Mouse (Mus musculus) 416B (cell line): ENCODE measurements around the gene Efhd2.
A peak's percentile ranks its signal among the peaks of the same experiment; 100 is the strongest.

Experiments used
- DNase-seq: peaks from one replicate; pipeline ENCODE4 v3.0.0; 2011; ENCODE audit warnings: low read depth

Efhd2 gene

DNA sequence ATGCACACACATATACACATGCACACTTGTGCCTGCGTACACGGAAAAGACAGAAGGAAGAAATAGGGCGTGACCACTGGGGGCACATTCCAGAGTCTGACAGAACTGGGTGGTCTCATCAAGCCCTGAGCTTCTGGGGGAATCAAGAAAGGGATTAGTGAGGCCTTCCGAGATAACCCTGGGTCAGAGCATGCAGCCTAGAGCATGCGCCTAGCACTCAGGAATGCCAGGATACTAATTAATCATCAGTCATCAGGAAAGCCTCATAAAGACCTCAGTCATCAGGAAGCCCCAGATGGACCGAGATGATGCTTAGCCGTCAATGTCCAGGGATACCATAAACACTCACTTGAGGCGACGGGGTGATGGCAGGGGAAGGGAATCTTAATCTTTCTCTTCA lies 5.2 kb upstream of the Efhd2 start:
- no peak for DNase-seq

DNA sequence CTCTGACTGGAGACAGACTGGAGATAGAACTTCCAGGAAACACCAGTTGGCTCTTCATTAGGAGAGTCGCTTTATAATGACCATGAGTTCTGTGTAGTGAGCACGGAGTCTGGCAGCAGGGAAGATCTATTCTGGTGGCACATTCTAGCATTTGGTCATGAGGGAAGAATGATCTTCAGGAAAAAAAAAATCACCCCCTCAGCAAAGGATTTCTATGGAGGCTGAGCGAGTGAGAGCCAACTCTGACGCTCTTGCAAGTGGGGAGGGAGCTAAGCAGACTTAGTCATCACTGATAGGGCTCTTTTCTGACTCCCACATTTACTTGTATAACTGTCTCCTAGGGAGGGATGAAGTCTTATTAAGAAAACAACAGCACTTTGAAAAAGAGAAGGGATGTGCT lies 4.4 kb upstream of the Efhd2 start:
- DNase-seq = no peak

DNA sequence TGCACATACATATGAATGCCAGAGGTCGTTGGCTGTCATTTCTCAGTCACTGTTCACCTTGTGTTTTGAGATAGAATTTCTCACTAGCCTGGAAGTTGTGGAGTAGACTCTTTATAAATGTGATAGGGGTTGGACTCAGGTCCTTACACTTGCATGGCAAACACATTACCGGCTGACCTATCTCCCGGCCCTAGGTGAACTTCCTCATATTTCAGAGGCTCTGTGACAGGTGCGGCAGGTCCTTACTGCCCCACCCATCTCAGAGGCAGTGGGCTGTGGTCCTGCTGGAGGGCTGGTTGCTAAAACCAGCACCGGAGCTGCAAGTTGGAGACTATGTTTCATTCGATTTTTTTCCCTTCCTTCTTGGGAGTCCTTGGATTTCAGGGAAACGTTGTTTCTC lies 3.9 kb upstream of the Efhd2 start:
- no peak for DNase-seq

DNA sequence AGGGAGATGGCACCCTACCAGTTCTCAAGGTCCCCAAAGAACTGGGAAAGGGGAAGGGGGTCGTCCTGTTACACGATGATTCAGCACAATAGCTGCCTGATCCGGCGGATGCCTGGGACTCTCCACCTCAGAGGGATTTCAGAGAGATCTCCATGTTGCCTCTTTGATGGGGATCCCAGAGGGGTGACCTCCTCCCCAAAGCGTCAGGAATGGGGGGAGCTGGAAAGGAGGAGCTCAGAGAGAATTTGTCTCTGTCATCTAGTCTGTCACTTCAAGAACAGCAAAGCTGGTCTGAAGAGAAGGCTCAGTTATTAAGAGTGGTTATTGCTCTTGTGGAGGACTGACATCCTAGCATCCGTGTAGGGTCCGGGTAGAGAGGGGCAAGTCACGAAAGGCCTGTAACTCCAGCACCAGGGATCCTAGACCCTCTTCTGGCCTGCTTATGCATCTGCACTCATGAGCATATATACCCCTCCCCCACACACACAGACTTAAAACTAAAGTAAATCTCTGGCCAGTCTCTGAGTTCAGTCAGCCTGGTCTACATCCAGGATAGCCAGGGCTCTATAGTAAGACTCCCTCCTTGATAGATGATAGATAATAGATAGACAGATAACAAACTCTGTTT lies 875 bp upstream of the Efhd2 start:
- DNase-seq = no peak

DNA sequence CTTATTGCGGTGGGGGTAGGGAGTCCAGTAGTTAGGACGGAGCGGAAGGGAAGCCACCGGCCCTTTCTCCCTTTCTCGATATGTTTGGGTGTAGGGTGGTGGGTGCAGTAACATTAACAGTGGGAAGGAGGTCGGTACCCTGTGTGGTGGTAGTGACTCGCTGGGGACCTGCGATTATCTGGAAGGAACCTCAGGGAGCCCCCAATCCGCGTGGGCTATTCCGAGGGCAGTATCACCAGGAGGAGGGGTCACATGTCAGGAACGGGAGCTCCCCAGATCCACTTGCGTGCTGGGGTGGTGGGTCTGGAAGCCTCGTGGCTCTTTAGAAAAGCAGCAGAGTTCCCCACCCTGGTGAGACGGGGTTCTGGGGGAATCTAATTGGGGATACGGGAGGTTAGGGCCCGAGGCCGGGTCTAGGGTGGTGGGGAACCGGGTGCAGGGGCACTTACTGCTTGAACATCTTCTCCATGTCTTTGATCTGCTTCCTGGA lies 564 bp downstream of the Efhd2 start:
- DNase-seq = no peak

DNA sequence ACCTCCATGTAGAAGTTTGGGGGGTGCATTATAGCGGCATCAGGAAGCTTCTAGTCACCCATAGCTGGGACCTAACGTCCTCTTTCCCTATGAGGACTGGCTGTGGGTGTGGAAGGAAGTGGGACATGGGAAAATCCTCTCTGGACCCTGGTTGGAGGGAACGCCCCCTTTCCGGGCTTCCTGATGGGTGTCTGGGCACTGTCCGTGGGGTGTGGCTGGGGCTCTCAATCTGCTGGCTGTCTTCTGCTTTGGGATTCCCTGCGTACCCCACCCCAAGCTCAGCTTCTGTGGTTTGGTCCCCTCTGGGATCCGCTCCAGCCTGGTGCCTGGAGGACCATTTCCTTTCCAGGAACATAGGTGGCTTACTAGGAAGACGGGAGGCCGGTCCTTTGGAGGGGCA lies 1.7 kb downstream of the Efhd2 start:
- no peak for DNase-seq

DNA sequence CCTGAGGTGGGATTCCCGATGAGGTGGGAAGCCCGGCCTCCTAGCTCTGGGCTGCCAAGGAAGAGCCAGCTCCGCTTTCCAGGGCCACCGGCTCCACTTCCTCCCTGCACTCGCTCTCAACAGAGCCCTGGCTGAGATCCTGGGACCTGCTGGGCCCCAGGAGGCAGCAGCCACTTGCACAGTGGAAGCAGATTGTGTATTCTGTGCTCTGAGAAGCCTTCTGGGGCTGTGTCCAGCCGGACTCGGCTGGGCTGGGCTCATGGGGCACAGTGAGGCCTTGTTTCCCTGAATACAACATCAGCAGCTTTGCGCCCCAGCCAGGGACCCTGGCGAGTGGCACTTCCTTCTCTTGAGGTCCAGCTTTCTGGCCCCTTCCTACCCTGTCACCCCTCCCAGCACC lies 2.8 kb downstream of the Efhd2 start:
- no peak for DNase-seq

DNA sequence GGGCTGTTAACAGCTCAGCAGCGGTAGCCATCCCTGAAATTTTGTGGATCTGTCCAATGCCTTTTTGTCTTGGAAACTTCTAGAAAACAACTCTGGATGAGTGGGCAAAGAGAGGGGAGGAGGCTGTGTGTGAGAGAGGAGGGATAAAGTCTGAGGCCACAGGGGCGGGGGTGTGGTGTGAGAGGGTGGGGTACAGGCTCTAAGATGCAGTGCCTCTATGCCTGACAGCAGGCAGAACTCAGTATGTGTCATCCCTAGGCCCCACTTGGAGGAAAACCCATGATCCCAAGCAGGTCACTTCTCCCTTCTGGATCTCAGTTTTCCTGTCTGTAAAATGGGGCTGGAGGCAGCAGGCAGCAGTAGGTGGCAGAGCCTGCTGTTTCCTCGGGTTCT lies 3.4 kb downstream of the Efhd2 start:
- DNase-seq = no peak

DNA sequence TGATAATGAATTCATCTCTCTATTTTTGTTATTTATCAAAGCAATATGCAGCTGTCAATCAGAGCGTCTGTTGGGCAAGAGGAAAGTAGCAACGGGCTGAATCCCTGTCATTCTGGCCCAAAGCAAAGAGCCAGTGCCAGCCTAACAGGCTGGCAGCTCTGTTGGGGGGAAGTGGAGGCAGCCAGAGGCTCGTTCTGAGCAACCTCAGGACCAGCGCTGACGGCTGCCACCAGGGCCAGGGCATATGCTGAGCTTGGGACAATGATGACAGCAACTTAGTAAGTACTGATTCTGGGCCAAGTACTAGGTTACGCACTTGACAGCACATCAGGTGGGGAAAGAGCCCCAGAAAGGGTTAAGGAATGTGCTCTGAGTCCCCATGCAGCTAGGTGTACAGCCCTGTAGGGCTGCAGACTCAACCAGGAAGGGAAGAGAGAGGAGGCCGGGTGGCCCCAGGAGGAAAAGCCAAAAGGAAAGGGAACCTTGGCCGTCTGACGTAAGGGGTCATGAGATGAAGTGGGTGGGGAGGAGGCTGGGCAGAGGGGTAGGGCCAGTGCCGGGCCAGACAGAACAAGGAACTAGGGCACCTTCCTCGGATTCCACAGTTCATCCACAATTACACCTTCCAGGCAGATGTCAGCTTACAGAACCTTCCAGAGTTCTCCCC lies 3.9 kb downstream of the Efhd2 start:
- DNase-seq = no peak

DNA sequence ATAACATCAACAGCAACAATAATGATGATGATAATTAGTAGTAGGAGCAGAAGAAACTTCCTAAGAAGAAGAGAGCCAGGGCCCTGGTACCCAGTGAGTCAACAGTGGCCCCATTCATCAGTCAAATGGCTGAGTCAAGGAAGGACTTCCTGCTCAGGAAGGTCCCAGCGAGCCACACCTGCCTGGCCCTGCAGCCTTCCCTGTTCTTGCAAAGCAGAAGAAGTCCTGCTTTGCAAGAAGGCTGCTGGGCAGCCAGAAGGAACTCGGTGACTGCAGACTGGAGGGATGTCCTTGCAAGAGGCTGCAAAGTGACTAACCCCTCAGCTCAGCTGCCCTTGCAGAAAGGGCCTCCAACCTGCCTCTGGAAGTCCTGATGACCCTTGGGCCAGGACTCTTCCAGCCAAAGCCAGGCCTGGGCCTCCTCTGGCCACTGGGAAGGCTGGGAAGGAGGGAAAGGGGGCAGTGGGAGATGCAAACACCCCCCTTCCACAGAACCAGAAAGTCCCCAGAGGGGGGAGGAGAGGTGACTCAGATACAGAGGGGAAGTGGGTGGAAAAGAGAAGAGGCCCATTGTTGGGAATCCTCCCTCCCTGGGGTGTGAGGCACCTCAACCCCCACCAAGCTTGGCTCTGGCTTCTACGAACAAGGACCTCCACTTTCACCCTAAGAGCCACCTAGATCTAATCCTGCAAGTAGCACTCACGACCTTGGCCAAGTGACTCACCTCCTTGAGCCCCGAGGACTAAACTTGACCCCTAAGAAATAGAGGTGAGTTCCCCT lies 5.1 kb downstream of the Efhd2 start:
- peak; percentile 28 for DNase-seq

DNA sequence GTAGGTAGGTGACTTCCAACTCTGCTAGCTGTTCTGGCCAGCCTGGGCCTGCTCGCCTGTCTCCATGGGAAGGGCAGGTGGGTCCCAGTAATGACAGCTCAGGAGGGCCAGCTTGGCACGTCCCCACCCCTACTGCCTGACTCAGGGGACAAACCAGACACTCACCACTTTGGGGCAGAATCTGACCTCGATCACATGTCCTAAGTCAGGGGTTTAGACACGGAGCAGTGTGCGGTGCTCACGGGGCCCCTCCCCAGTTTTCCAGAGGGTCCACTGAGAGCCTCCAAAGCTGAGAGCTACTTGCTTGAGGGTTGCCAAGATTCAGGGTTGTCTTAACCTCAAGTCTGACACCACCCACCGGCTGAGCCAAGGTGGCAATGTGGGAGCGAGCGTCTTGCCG lies 6.7 kb downstream of the Efhd2 start:
- no peak for DNase-seq

DNA sequence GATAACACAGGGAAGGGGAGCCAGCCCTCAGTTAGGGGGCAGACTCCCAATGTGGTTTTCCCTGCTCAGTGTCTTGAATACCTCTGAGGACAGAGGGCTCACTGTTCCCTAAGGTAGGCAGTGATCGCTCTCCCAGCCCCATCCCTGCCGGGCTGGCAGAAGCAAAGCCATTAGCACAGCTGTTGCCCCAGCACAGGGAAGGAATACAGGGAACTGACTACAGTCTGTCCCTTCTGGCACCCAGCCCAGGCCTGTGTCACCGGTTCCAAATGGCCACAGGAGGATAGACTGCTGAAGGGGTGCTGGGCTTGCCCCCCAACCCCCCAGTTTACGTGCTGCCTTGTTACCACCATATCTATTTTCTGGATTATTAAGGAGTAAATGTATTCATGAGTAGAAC lies 7.2 kb downstream of the Efhd2 start:
- DNase-seq = no peak

DNA sequence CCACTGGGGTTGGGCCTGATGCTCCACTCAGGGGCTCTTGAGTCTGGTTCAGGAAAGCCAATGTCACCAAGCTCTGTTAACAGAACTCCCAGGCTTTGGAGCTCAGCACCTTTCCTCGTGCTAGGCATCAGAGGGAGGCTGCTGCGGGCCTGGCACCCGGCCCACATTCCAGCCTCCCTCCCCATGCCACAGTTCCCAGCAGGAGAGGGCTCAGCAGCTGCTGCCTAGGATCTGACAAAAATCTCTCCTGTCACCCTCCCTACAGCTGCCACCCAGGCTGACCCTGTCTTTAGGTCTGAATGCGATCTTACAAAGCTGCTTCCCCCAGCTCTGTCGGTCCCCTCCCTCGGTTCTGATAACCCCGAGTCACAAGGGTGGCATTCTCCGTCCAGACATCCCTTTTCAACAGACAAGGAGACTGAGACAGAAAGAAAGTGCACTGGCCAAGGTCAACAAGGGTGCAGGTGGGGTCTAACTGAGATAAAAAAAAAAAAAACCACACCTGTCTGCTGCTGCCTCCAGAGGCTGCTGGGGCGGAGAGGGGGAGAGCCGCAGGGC lies 7.7 kb downstream of the Efhd2 start:
- no peak for DNase-seq

DNA sequence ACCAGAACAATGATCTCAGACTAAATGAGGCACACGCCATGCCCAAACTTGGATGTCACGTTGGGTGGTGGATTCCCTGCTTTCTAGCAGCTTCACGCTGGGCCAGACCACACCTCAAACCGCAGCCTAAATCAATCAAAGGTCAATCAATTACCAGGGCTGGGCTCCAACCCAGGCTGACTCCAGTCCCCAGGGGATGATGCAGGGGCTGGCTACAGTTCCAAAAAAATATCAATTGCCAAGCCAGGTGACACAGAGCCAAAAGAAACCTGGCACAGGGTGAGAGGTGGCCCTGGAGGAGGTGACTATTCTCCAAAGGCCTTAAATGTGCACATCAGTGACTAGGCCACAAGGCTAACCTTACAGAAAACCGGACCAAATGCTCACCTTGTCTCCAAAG lies 9.1 kb downstream of the Efhd2 start:
- no peak for DNase-seq

DNA sequence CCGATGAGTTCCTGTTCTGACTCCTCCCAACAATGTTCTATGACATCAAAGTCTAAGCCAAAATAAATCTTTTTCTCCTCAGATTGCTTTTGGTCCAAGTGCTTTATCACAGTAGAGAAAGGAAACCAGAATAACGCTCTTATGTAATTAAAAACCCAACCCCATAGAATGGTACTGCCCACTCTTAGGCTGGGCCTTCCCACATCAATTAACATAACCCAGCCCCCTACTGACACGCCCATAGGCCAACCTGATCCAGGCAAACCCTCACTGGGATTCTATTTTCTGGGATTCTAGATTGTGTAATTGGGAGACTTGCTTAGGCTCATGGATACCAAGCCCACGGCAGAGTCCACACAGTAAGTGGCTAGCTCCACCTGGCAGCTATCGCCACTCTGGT lies 9.7 kb downstream of the Efhd2 start:
- no peak for DNase-seq

DNA sequence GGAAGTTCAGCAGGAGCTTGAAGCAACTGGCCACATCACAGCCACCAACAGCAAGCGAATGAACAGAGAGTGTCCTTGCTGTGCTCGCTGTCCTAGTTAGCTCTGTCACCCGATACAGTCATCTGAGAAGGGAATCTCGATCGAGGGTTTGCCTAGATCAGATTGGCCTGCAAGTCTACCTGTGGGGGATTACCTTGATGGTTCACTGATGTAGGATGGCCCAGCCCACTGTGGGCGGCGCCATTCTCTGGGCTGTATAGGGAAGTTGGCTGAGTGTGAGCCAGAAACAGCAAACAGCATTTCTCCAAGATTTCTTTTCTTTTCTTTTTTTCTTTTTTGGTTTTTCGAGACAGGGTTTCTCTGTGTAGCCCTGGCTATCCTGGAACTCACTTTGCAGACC lies 10.2 kb downstream of the Efhd2 start:
- DNase-seq = no peak

DNA sequence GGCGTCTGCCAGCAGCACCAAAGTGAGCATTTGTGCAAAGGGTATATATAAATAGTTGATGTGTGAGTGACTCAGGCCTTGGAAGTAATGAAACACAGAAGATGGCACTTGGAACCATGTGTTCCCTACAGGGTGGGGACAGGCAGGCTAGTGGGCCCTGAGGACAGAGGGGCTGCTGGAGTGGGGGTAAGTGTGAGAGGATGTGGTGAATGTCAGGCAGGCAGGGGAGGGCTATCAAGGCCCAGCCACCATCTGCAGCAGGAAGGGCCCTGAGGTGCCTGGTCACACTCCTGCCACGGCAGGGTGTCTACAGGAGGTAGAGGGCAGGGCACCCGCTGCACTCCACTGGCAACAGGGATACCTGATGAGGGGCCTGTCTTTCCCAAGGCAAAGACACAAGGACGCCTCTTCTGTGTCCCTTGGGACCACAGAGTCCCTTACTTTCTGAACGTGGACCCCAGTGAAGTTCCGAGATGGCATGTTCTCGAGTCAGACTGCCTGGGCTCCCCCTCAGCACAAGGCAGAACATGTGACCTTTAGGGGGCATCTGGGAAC lies 10.9 kb downstream of the Efhd2 start:
- peak; percentile 32 for DNase-seq

DNA sequence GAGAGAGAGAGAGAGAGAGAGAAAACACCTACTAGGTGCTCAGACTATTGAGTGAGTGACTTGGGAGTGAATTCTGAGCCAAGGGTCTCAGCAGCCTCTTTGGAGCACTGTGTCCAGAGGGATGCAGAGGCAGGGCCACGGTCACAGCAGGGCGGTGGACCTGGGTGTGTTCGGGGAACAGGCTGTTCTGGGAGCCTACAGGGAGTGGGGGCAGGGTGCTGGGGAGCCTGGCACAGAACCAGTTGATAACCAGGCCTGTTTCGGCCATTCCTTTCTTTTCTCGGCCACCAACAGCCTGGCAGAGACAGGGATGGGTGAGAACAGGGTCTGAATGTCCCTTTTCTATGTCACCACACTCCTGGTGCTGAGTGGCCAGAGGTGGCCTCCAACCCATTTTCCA lies 11.9 kb downstream of the Efhd2 start:
- DNase-seq = no peak

DNA sequence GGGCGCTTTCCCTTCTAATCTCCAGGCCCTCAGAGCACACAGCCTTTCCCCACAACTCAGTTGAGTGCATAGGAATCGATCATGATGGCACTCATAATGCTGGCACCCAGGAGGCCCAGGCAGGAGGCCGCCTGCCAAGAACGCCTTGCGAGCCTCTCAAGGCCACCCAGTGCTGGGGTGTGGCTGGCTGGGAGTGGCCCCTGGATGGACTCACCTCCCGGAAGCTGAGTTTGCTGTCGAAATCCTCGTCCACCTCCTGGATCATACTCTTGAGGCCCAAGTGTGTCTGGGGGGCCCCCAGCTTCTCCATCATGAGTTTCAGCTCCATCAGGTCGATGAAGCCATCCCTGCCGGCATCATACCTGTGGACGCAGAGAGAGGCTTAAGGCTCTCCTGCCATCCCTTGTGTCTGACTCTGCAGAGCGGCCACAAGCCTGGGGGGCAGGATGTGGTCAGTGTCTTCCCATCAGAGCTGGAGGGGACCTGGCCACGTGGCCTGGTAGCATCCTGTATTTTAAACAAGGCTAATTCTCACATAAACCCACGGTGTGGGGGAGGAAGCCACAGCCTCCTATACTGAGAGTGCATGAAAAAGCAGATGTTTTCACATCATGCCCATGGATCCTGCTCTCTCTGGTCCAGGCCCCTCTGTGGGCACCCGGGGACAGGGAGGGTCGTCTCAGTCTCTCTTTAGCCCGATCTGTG lies 13.0 kb downstream of the Efhd2 start:
- DNase-seq = peak; percentile 72

DNA sequence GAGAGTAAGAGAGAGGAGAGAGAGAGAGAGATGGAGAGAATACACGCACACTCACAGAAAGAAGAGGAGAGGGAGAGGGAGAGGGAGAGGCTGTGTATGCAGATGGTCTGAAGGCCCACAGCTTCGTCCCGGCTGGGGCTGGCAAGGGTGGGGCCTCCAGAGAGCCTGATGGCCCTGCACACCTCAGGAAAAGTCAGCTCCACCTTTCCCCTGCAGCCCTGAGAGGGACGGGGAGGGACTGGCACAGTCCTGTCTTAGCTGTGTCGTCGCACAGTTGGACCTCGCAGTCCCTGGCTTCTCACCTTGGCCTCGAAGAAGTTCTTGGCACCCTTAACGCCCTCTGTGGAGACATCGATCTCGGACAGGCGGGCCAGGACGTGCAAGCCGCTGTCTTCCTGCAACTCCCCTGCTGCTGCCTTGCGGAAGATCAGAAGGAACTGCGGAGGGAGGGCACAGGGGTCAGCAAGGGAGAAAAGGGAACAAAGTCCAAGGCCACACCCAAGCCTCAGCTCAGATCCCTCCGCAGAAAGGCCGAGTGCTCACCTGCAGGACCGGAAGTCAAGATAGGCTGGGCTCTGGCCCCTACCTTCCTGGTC lies 14.4 kb downstream of the Efhd2 start:
- DNase-seq = no peak

DNA sequence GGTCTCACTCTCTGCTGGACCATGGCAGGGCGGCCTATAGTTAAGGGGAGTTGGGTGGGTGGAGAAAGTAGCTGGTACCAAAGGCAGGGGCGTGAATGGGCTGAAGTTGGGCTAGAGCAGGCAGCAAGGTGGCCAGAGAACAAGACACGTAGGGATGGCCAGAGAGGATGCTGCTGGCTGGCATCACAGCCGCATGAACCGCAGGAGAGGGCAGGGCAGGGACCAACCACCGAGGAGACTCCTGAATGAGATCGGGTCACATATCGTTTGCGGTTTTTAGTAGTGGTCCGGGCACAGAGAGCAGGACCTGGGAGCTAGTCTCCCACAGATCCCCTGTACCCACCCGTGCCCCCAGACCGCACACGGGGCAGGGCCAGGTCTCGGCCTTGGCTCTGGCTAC lies 15.4 kb downstream of the Efhd2 start:
- DNase-seq = no peak

DNA sequence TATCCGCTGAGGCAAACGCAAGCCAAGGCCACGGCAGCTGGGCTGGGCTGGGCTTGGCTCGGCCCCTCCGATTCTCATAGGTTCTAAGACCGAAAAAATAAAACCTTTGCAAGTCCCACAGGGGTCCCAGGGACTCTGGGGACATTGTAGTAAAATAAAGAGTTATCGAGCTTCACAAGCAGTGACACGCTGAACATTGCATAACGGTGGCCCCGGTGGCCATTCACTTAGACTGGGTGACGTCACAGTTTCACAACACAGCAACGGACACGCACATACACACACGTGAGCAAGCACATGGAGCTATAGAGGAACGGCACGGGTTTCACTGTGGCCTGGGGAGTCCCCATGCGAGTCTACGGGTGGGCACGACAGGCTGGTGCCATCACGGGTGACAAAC lies 16.2 kb downstream of the Efhd2 start:
- DNase-seq = peak; percentile 47
